Mouse (Mus musculus): ENCODE measurements at regions not wholly inside any gene's neighbourhood (a gene's known extent, or its start where the extent isn't known, plus 50 kb on each side); places are given as distances from the start of the nearest gene placed in this dataset.

- Histone ChIP-seq H3K9me3 (replicated peaks; ENCODE audit: control insufficient read depth, insufficient read depth, low read length, poor library complexity, severe bottlenecking) (no peaks in the 10 kb centered on the region), H3K36me3 (ENCODE audit: control insufficient read depth, insufficient read depth, low read length, poor library complexity, severe bottlenecking) (no peaks in the 10 kb centered on the region), H3K27ac (ENCODE audit: insufficient read depth, low read length) (no peak overlapping the region), H3K4me3 (ENCODE audit: low read depth, low read length) (no peak overlapping the region), H3K4me1 (ENCODE audit: control insufficient read depth, insufficient read depth, low read length) (no peaks in the 10 kb centered on the region), H3K9ac (ENCODE audit: low read depth, poor library complexity, severe bottlenecking) (no peak overlapping the region), H3K27me3 (ENCODE audit: control insufficient read depth, insufficient read depth, low read length, poor library complexity, severe bottlenecking) (no peaks in the 10 kb centered on the region)
- TF ChIP-seq CTCF (IDR thresholded peaks at IDR 0.05; ENCODE audit: low read depth, low read length) (peak; percentile 55), EP300 (IDR thresholded peaks at IDR 0.05; ENCODE audit: insufficient read depth, low read depth, low read length) (no peak)
These were observed 197.0 kb upstream of the Klf14 start for GRCm38 (mm10) chr6:31155857-31156256.

- Histone ChIP-seq H3K4me3 (ENCODE audit: low read depth, low read length) (no peak overlapping the region), H3K9ac (ENCODE audit: low read depth, poor library complexity, severe bottlenecking) (no peak overlapping the region), H3K4me1 (ENCODE audit: control insufficient read depth, insufficient read depth, low read length) (no peaks in the 10 kb centered on the region), H3K27me3 (ENCODE audit: control insufficient read depth, insufficient read depth, low read length, poor library complexity, severe bottlenecking) (no peaks in the 10 kb centered on the region), H3K9me3 (replicated peaks; ENCODE audit: control insufficient read depth, insufficient read depth, low read length, poor library complexity, severe bottlenecking) (no peaks in the 10 kb centered on the region), H3K27ac (ENCODE audit: insufficient read depth, low read length) (no peak overlapping the region), H3K36me3 (ENCODE audit: control insufficient read depth, insufficient read depth, low read length, poor library complexity, severe bottlenecking) (no peaks in the 10 kb centered on the region)
- no peak for TF ChIP-seq EP300 (IDR thresholded peaks at IDR 0.05; ENCODE audit: insufficient read depth, low read depth, low read length)
- TF ChIP-seq POLR2A (IDR thresholded peaks at IDR 0.05; ENCODE audit: insufficient read depth, low read length) = no peak
- no peak for TF ChIP-seq CTCF (IDR thresholded peaks at IDR 0.05; ENCODE audit: low read depth, low read length)
These were observed 198.1 kb upstream of the Klf14 start for GRCm38 (mm10) chr6:31156999-31157398.

- no peaks in the 10 kb centered on the region for H3K36me3 ChIP-seq (ENCODE audit: control insufficient read depth, insufficient read depth, low read length, poor library complexity, severe bottlenecking)
- H3K9me3 ChIP-seq (replicated peaks; ENCODE audit: control insufficient read depth, insufficient read depth, low read length, poor library complexity, severe bottlenecking) = no peaks in the 10 kb centered on the region
- H3K9ac ChIP-seq (ENCODE audit: low read depth, poor library complexity, severe bottlenecking) = no peak overlapping the region
- TF ChIP-seq EP300 (IDR thresholded peaks at IDR 0.05; ENCODE audit: insufficient read depth, low read depth, low read length) = no peak
- TF ChIP-seq POLR2A (IDR thresholded peaks at IDR 0.05; ENCODE audit: insufficient read depth, low read length) = no peak
- TF ChIP-seq CTCF (IDR thresholded peaks at IDR 0.05; ENCODE audit: low read depth, low read length) = no peak
- no peak overlapping the region for H3K4me3 ChIP-seq (ENCODE audit: low read depth, low read length)
- H3K27me3 ChIP-seq (ENCODE audit: control insufficient read depth, insufficient read depth, low read length, poor library complexity, severe bottlenecking) = no peaks in the 10 kb centered on the region
- H3K27ac ChIP-seq (ENCODE audit: insufficient read depth, low read length) = no peak overlapping the region
- H3K4me1 ChIP-seq (ENCODE audit: control insufficient read depth, insufficient read depth, low read length) = no peaks in the 10 kb centered on the region
These were observed 198.6 kb upstream of the Klf14 start for GRCm38 (mm10) chr6:31157429-31157828.

- H3K4me1 ChIP-seq (ENCODE audit: control insufficient read depth, insufficient read depth, low read length) = no peaks in the 10 kb centered on the region
These were observed 199.8 kb upstream of the Klf14 start for GRCm38 (mm10) chr6:31158648-31159047.

GRCm38 (mm10) chr6:31159240-31159639 is 200.4 kb upstream of the Klf14 start:
- no peaks in the 10 kb centered on the region for H3K36me3 ChIP-seq (ENCODE audit: control insufficient read depth, insufficient read depth, low read length, poor library complexity, severe bottlenecking)
- no peaks in the 10 kb centered on the region for H3K4me1 ChIP-seq (ENCODE audit: control insufficient read depth, insufficient read depth, low read length)
- no peak overlapping the region for H3K9ac ChIP-seq (ENCODE audit: low read depth, poor library complexity, severe bottlenecking)
- no peaks in the 10 kb centered on the region for H3K27me3 ChIP-seq (ENCODE audit: control insufficient read depth, insufficient read depth, low read length, poor library complexity, severe bottlenecking)
- no peak overlapping the region for H3K4me3 ChIP-seq (ENCODE audit: low read depth, low read length)
- H3K9me3 ChIP-seq (replicated peaks; ENCODE audit: control insufficient read depth, insufficient read depth, low read length, poor library complexity, severe bottlenecking) = no peaks in the 10 kb centered on the region
- H3K27ac ChIP-seq (ENCODE audit: insufficient read depth, low read length) = no peak overlapping the region
- TF ChIP-seq EP300 (IDR thresholded peaks at IDR 0.05; ENCODE audit: insufficient read depth, low read depth, low read length) (no peak), POLR2A (IDR thresholded peaks at IDR 0.05; ENCODE audit: insufficient read depth, low read length) (no peak), CTCF (IDR thresholded peaks at IDR 0.05; ENCODE audit: low read depth, low read length) (no peak)

More at GRCm38 (mm10) chr6:31158648-31159047, 199.8 kb upstream of the Klf14 start:
- TF ChIP-seq CTCF (IDR thresholded peaks at IDR 0.05; ENCODE audit: low read depth, low read length) (no peak), POLR2A (IDR thresholded peaks at IDR 0.05; ENCODE audit: insufficient read depth, low read length) (no peak)
- H3K9me3 ChIP-seq (replicated peaks; ENCODE audit: control insufficient read depth, insufficient read depth, low read length, poor library complexity, severe bottlenecking) = no peaks in the 10 kb centered on the region
- H3K36me3 ChIP-seq (ENCODE audit: control insufficient read depth, insufficient read depth, low read length, poor library complexity, severe bottlenecking) = no peaks in the 10 kb centered on the region
- H3K27ac ChIP-seq (ENCODE audit: insufficient read depth, low read length) = no peak overlapping the region
- no peaks in the 10 kb centered on the region for H3K27me3 ChIP-seq (ENCODE audit: control insufficient read depth, insufficient read depth, low read length, poor library complexity, severe bottlenecking)
- no peak overlapping the region for H3K4me3 ChIP-seq (ENCODE audit: low read depth, low read length)
- no peak overlapping the region for H3K9ac ChIP-seq (ENCODE audit: low read depth, poor library complexity, severe bottlenecking)

- no peak overlapping the region for H3K9ac ChIP-seq (ENCODE audit: low read depth, poor library complexity, severe bottlenecking)
- no peaks in the 10 kb centered on the region for H3K27me3 ChIP-seq (ENCODE audit: control insufficient read depth, insufficient read depth, low read length, poor library complexity, severe bottlenecking)
- no peaks in the 10 kb centered on the region for H3K4me1 ChIP-seq (ENCODE audit: control insufficient read depth, insufficient read depth, low read length)
- H3K4me3 ChIP-seq (ENCODE audit: low read depth, low read length) = no peak overlapping the region
- no peak overlapping the region for H3K27ac ChIP-seq (ENCODE audit: insufficient read depth, low read length)
- H3K9me3 ChIP-seq (replicated peaks; ENCODE audit: control insufficient read depth, insufficient read depth, low read length, poor library complexity, severe bottlenecking) = no peaks in the 10 kb centered on the region
- TF ChIP-seq EP300 (IDR thresholded peaks at IDR 0.05; ENCODE audit: insufficient read depth, low read depth, low read length) (no peak), POLR2A (IDR thresholded peaks at IDR 0.05; ENCODE audit: insufficient read depth, low read length) (no peak)
- no peaks in the 10 kb centered on the region for H3K36me3 ChIP-seq (ENCODE audit: control insufficient read depth, insufficient read depth, low read length, poor library complexity, severe bottlenecking)
These were observed 201.2 kb upstream of the Klf14 start for GRCm38 (mm10) chr6:31159935-31160670.
